Mouse (Mus musculus) embryonic stem cell, embryonic (primary cell): Measurements from ENCODE around the gene Sema5a.

Experiments
- CTCF ChIA-PET, 4 experiments: fragments of 300-600 bp in 2 of 4; fragments of 350-600 bp in 2 of 4; sonication (Branson Sonifier 250); formaldehyde crosslinking; loops; one replicate each; lab custom pipeline; 2022; ENCODE audit warnings: inconsistent platforms in 2 of 4; lab: Charles Lee
- POLR2A ChIA-PET, 4 experiments: fragments of 300-600 bp in 2 of 4; fragments of 350-600 bp in 2 of 4; sonication (Branson Sonifier 250); formaldehyde crosslinking; loops; one replicate each; lab custom pipeline; 2022; ENCODE audit warnings: antibody characterized with exemption in 4 of 4, inconsistent platforms in 1 of 4; lab: Charles Lee

Gene Sema5a

GRCm38 (mm10) chr15:32637879-32638278 lies 393.3 kb downstream of the Sema5a start:
- ChIA-PET CTCF (no interaction called here), POLR2A (no interaction called here)

- CTCF ChIA-PET = no interaction called here
- POLR2A ChIA-PET = no interaction called here
Measured at GRCm38 (mm10) chr15:32647061-32647687, 402.6 kb downstream of the Sema5a start.

- ChIA-PET CTCF (no interaction called here), POLR2A (no interaction called here)
Measured at GRCm38 (mm10) chr15:32654046-32654445, 409.4 kb downstream of the Sema5a start.

- ChIA-PET CTCF (no interaction called here), POLR2A (no interaction called here)
Measured at GRCm38 (mm10) chr15:32656017-32656416, 411.4 kb downstream of the Sema5a start.

GRCm38 (mm10) chr15:32676446-32676845 lies 431.8 kb downstream of the Sema5a start:
- POLR2A ChIA-PET = no interaction called here
- CTCF ChIA-PET = no interaction called here

- POLR2A ChIA-PET = no interaction called here
- CTCF ChIA-PET = no interaction called here
Measured at GRCm38 (mm10) chr15:32685152-32685551, 440.5 kb downstream of the Sema5a start.

- POLR2A ChIA-PET = no interaction called here
- CTCF ChIA-PET = no interaction called here
Measured at GRCm38 (mm10) chr15:32691021-32691420, 446.4 kb downstream of the Sema5a start.

- POLR2A ChIA-PET = no interaction called here
- CTCF ChIA-PET = no interaction called here
Measured at GRCm38 (mm10) chr15:32693006-32693405, 448.4 kb downstream of the Sema5a start.

GRCm38 (mm10) chr15:32717298-32717985 lies 472.8 kb downstream of the Sema5a start:
- ChIA-PET CTCF (no interaction called here), POLR2A (no interaction called here)

GRCm38 (mm10) chr15:32718293-32718963 lies 473.8 kb downstream of the Sema5a start:
- CTCF ChIA-PET = no interaction called here

GRCm38 (mm10) chr15:32718964-32719311 lies 474.3 kb downstream of the Sema5a start:
- CTCF ChIA-PET = no interaction called here
- POLR2A ChIA-PET = no interaction called here

More at GRCm38 (mm10) chr15:32718293-32718963, 473.8 kb downstream of the Sema5a start:
- POLR2A ChIA-PET = no interaction called here

GRCm38 (mm10) chr15:32730839-32731238 lies 486.2 kb downstream of the Sema5a start:
- ChIA-PET CTCF (interaction anchor here in 1 of 4 experiments (1.3 kb wide), 1 partner anchor 486 kb away, joined by 5 read pairs; the partner anchor contains the start of gene Sema5a), POLR2A (no interaction called here)
